Mouse (Mus musculus) cerebellum, adult 2 months (tissue): ENCODE measurements around the gene Krt4.

Experiments used
- CTCF ChIP-seq: fragments of 200-500 bp; IDR thresholded peaks from 2 replicates; pipeline ENCODE4 v1.5.1; 2011; ENCODE audit warnings: low read depth, mild to moderate bottlenecking, control low read depth, low read length, moderate library complexity, borderline replicate concordance; ENCODE audit not compliant: insufficient read depth
- POLR2A ChIP-seq: fragments of 200-500 bp; IDR thresholded peaks from 2 replicates; pipeline ENCODE4 v1.6.1; 2011; ENCODE audit warnings: low read length, control low read depth, borderline replicate concordance; ENCODE audit not compliant: insufficient read depth

DNA sequence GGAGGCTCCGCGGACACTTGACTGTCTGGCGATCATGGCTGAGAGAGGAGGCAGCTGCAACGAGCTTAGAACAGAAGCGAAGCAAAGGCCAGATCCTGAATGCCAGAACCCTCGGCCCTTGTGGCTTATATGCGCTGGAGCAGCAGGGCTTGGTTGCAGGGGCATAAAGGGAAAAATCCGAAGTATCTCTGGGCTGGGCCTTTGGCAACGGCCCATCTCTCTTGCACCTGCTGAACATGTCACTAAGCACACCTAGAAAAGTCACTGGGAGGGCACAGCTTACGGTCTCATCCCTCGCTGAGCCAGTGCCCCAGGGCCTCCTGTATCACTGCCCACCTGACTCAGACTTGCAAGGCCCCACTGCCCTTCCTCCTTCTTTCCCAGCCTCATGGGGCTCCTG, at the start of gene Krt4:
- TF ChIP-seq POLR2A (no peak), CTCF (no peak)
